Comparison of ENCODE assay signal across 21 mouse cellular contexts in genomic region chr5:50819959-50820358, GRCm38 (mm10).
DNase-seq lines count a peak whose midpoint lies in the region; ATAC-seq and TF ChIP-seq lines count a peak whose summit lies in the region.
"Had no signal": no experiment of that assay in that cellular context is flagged by ENCODE, and none has a peak within 500 bp of the region (broad histone marks: within the 10 kb centered on the region; RNA-seq: fewer than 3 reads in every experiment).

No protein-coding gene starts in this region.

- DNase-seq in retina, embryonic 14.5 days (ENCODE audit: low spot score) = no peak
- DNase-seq in right cerebral cortex, adult 2 months (ENCODE audit: low spot score in 2 of 2) = no peak
- DNase-seq in liver, postnatal 0 days = no peak
- DNase-seq: adrenal gland, adult 2 months; adrenal gland, adult 8-10 months; adrenal gland, postnatal 10 days; adrenal gland, postnatal 14 days; adrenal gland, postnatal 25 days; adrenal gland, postnatal 36 days; B cell, adult 2 months; cerebellum, adult 11 months; cerebellum, adult 11-12 months; cerebellum, adult 18-20 months had no signal

- no peak for TF ChIP-seq CTCF in intestine, postnatal 0 days (IDR thresholded peaks at IDR 0.05; ENCODE audit: low read depth)
- no peak for TF ChIP-seq CTCF in liver, postnatal 0 days (IDR thresholded peaks at IDR 0.05; ENCODE audit: low read depth)

- no peak overlapping the region for H3K9ac ChIP-seq in intestine, embryonic 15.5 days
- H3K9ac ChIP-seq in intestine, embryonic 16.5 days (ENCODE audit: low read depth, low read length) = no peak overlapping the region
- no peak overlapping the region for H3K9ac ChIP-seq in intestine, postnatal 0 days (ENCODE audit: low read depth, low read length)
- no peak overlapping the region for H3K9ac ChIP-seq in liver, postnatal 0 days (replicated peaks)

- no peaks in the 10 kb centered on the region for H3K9me3 ChIP-seq in intestine, embryonic 15.5 days
- H3K9me3 ChIP-seq in intestine, embryonic 16.5 days (ENCODE audit: control insufficient read depth, low read length) = no peaks in the 10 kb centered on the region
- no peaks in the 10 kb centered on the region for H3K9me3 ChIP-seq in intestine, postnatal 0 days (ENCODE audit: control insufficient read depth)
- no peaks in the 10 kb centered on the region for H3K9me3 ChIP-seq in liver, postnatal 0 days (ENCODE audit: low read length)
- H3K9me3 ChIP-seq: G1E had no signal

- H3K4me1 ChIP-seq in intestine, embryonic 15.5 days (replicated peaks) = no peaks in the 10 kb centered on the region
- no peaks in the 10 kb centered on the region for H3K4me1 ChIP-seq in intestine, embryonic 16.5 days (ENCODE audit: control insufficient read depth, insufficient read depth, low read length)
- H3K4me1 ChIP-seq in intestine, postnatal 0 days (replicated peaks; ENCODE audit: control insufficient read depth, insufficient read depth, low read length) = no peaks in the 10 kb centered on the region
- H3K4me1 ChIP-seq in liver, postnatal 0 days (ENCODE audit: insufficient read depth) = no peaks in the 10 kb centered on the region

- no peaks in the 10 kb centered on the region for H3K27me3 ChIP-seq in intestine, embryonic 15.5 days (replicated peaks)
- no peaks in the 10 kb centered on the region for H3K27me3 ChIP-seq in intestine, embryonic 16.5 days (replicated peaks; ENCODE audit: control insufficient read depth, insufficient read depth, low read length)
- H3K27me3 ChIP-seq in intestine, postnatal 0 days (replicated peaks; ENCODE audit: control insufficient read depth, insufficient read depth, low read length) = no peaks in the 10 kb centered on the region
- H3K27me3 ChIP-seq in liver, postnatal 0 days (ENCODE audit: insufficient read depth, low read length) = no peaks in the 10 kb centered on the region
- H3K27me3 ChIP-seq: CH12.LX had no signal

- H3K27ac ChIP-seq in intestine, embryonic 15.5 days = no peak overlapping the region
- no peak overlapping the region for H3K27ac ChIP-seq in intestine, embryonic 16.5 days (ENCODE audit: low read length)
- H3K27ac ChIP-seq in intestine, postnatal 0 days (ENCODE audit: low read depth, low read length) = no peak overlapping the region
- H3K27ac ChIP-seq in liver, postnatal 0 days (ENCODE audit: low read depth) = no peak overlapping the region

- peak; percentile 84 for ATAC-seq in intestine, embryonic 15.5 days
- ATAC-seq in intestine, embryonic 16.5 days = peak; percentile 91
- peak; percentile 41; the same call in 1 of the 2 replicates for ATAC-seq in intestine, postnatal 0 days
- ATAC-seq in liver, postnatal 0 days = no peak
- ATAC-seq: activated CD4-positive, CD25-positive, alpha-beta regulatory T cell, adult 4 months; CD4-positive, CD25-positive, alpha-beta regulatory T cell, adult 4 months; Patski had no signal

- H3K4me2 ChIP-seq in intestine, embryonic 15.5 days (replicated peaks) = no peak overlapping the region
- H3K4me2 ChIP-seq in intestine, embryonic 16.5 days (ENCODE audit: low read depth, low read length) = no peak overlapping the region
- H3K4me2 ChIP-seq in intestine, postnatal 0 days (replicated peaks; ENCODE audit: low read depth) = no peak overlapping the region
- no peak overlapping the region for H3K4me2 ChIP-seq in liver, postnatal 0 days (ENCODE audit: low read depth, low read length)

- TF ChIP-seq EP300 in liver, postnatal 0 days (IDR thresholded peaks at IDR 0.05; ENCODE audit: low read depth) = no peak

- H3K4me3 ChIP-seq in intestine, embryonic 15.5 days (replicated peaks) = no peak overlapping the region
- H3K4me3 ChIP-seq in intestine, embryonic 16.5 days (ENCODE audit: low read length) = no peak overlapping the region
- no peak overlapping the region for H3K4me3 ChIP-seq in intestine, postnatal 0 days (ENCODE audit: low read depth, low read length)
- no peak overlapping the region for H3K4me3 ChIP-seq in liver, postnatal 0 days (ENCODE audit: low read depth, low read length)

- no peaks in the 10 kb centered on the region for H3K36me3 ChIP-seq in intestine, embryonic 15.5 days
- no peaks in the 10 kb centered on the region for H3K36me3 ChIP-seq in intestine, embryonic 16.5 days (ENCODE audit: control insufficient read depth, insufficient read depth, low read length)
- H3K36me3 ChIP-seq in intestine, postnatal 0 days (ENCODE audit: control insufficient read depth, insufficient read depth) = no peaks in the 10 kb centered on the region
- H3K36me3 ChIP-seq in liver, postnatal 0 days (replicated peaks; ENCODE audit: insufficient read depth, low read length) = no peaks in the 10 kb centered on the region
- H3K36me3 ChIP-seq: G1E had no signal
